Mouse (Mus musculus) midbrain, embryonic 16.5 days (tissue): ENCODE data around the gene Gm10153. TPM values are rescaled to one million over a fixed set of nuclear protein-coding genes. Genes with fewer than 3 reads are reported as not detected.
"Not testable (repeated sequence)": the region's sequence is repeated elsewhere in the genome, so short reads cannot be mapped to it uniquely, and the experiment has no call there.

Experiments
- ATAC-seq: fragments of 200-750 bp; cut with Nextera tagmentation; 2 replicates; pipeline ENCODE4 v1.8.0; 2017; ENCODE audit warnings: moderate TSS enrichment
- H3K27ac ChIP-seq: fragments of 300-500 bp; sonication (generic); 2 replicates; pipeline ENCODE4 v1.5.1; 2014; ENCODE audit warnings: mild to moderate bottlenecking, low read length, mixed read lengths
- H3K27me3 ChIP-seq: fragments of 300-500 bp; sonication (generic); 2 replicates; pipeline ENCODE4 v1.6.1; 2014; ENCODE audit warnings: low read depth, low read length, mixed read lengths; ENCODE audit not compliant: control insufficient read depth, insufficient read depth
- H3K36me3 ChIP-seq: fragments of 300-500 bp; sonication (generic); 2 replicates; pipeline ENCODE4 v1.6.1; 2014; ENCODE audit warnings: mild to moderate bottlenecking, low read length, moderate library complexity, mixed read lengths; ENCODE audit not compliant: control insufficient read depth, insufficient read depth
- H3K4me1 ChIP-seq: fragments of 300-500 bp; sonication (generic); 2 replicates; pipeline ENCODE4 v1.6.1; 2014; ENCODE audit warnings: mild to moderate bottlenecking, low read length, mixed read lengths; ENCODE audit not compliant: control insufficient read depth, insufficient read depth
- H3K4me2 ChIP-seq: fragments of 300-500 bp; sonication (generic); 2 replicates; pipeline ENCODE4 v1.6.1; 2014; ENCODE audit warnings: mild to moderate bottlenecking, low read length, mixed read lengths
- H3K4me3 ChIP-seq: fragments of 300-500 bp; sonication (generic); 2 replicates; pipeline ENCODE4 v1.5.1; 2014; ENCODE audit warnings: low read depth, mild to moderate bottlenecking, low read length, moderate library complexity, mixed read lengths
- H3K9ac ChIP-seq: fragments of 300-500 bp; sonication (generic); 2 replicates; pipeline ENCODE4 v1.6.1; 2014; ENCODE audit warnings: low read depth, low read length, mixed read lengths
- H3K9me3 ChIP-seq: fragments of 300-500 bp; sonication (generic); replicated peaks from 2 replicates; pipeline ENCODE4 v1.6.1; 2014; ENCODE audit warnings: mild to moderate bottlenecking, low read length, mixed read lengths; ENCODE audit not compliant: control insufficient read depth, poor library complexity, severe bottlenecking
- WGBS: fragments of 180-500 bp; shearing (Covaris S2); extraction: QIAGEN DNeasy Blood & Tissue Kit; methylation state at CpG from one replicate; pipeline ENCODE4 v1.1.7; 2014; 5-methylcytosine and 5-hydroxymethylcytosine counted together
- polyA plus RNA-seq: library from polyadenylated mRNA; unstranded; fragments of >200 nt; fragmentation: Nextera tagmentation; extraction: Ambion mirVana; gene quantifications from 2 replicates; pipeline ENCODE4 v1.2.1, GENCODE M21; 2015

Gm10153 gene
- polyA plus RNA-seq, 1 experiment from 2014 or later, result not detected

DNA sequence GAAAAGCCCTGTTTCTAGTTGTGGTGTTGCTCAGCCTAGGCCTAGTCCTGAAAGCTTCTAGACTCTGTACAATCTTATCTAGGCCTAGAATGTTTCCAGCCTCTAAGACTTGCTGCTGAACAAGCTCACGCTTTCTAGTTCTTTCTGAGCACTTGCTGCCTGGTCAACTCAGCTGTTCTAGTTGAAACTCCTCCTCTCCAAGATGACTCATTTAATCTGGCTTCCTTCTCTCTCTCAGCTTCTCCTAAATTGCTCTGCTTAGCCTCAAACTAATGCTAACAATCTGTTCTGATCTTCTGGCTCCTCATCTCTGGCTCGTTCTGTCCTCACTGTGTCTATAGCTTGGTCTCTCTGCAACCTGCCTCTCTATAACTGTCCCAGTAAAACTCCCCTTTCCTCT lies 8.6 kb upstream of the Gm10153 start:
- 80% methylated on average over 2 of the region's 2 CpGs for WGBS
- ATAC-seq, result no peak
- no peaks in the 10 kb centered on the region for H3K36me3 ChIP-seq

DNA sequence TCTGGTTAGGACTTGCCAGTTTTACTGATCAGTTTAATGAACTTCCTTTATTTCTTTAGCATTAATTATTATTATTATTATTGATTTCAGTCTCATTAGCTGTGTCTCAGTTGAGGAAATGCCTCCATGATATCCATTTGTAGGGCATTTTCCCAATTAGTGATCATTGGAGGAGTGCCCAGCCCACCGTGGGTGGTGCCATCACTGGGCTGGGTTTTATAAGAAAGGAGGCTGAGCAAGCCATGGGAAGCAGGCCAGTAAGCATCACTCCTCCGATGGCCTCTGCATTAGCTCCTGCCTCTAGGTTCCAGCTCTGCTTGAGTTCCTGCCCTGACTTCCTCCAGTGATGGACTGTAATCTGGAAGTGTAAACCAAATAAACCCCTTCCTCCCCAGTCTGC lies 2.0 kb downstream of the Gm10153 start:
- H3K9ac ChIP-seq, result no peak overlapping the region
- no peaks in the 10 kb centered on the region for H3K9me3 ChIP-seq
- no peaks in the 10 kb centered on the region for H3K4me1 ChIP-seq
- WGBS, result 62% methylated on average over 2 of the region's 2 CpGs
- H3K4me3 ChIP-seq, result no peak overlapping the region
- H3K27ac ChIP-seq, result no peak overlapping the region
- H3K36me3 ChIP-seq, result no peaks in the 10 kb centered on the region
- no peak for ATAC-seq
- no peak overlapping the region for H3K4me2 ChIP-seq
- no peaks in the 10 kb centered on the region for H3K27me3 ChIP-seq

More for the DNA sequence above, 8.6 kb upstream of the Gm10153 start:
- H3K4me1 ChIP-seq, result no peaks in the 10 kb centered on the region
- no peaks in the 10 kb centered on the region for H3K27me3 ChIP-seq
- H3K9ac ChIP-seq, result no peak overlapping the region
- no peaks in the 10 kb centered on the region for H3K9me3 ChIP-seq
- no peak overlapping the region for H3K27ac ChIP-seq
- no peak overlapping the region for H3K4me3 ChIP-seq
- H3K4me2 ChIP-seq, result no peak overlapping the region

GRCm38 (mm10) chr7:142181021-142181420 lies 9.2 kb downstream of the Gm10153 start:
- ATAC-seq, result no peak
- Histone ChIP-seq H3K36me3 (no peaks in the 10 kb centered on the region), H3K27me3 (no peaks in the 10 kb centered on the region), H3K9ac (no peak overlapping the region), H3K4me3 (no peak overlapping the region), H3K4me2 (no peak overlapping the region), H3K4me1 (no peaks in the 10 kb centered on the region), H3K27ac (no peak overlapping the region), H3K9me3 (no peaks in the 10 kb centered on the region)
- WGBS, result 50% methylated on average over 1 of the region's 1 CpGs

GRCm38 (mm10) chr7:142178685-142179084 lies 11.5 kb downstream of the Gm10153 start:
- Histone ChIP-seq H3K4me2 (no peak overlapping the region), H3K36me3 (no peaks in the 10 kb centered on the region), H3K9me3 (no peaks in the 10 kb centered on the region), H3K27ac (no peak overlapping the region), H3K4me1 (no peaks in the 10 kb centered on the region), H3K9ac (no peak overlapping the region), H3K4me3 (no peak overlapping the region), H3K27me3 (no peaks in the 10 kb centered on the region)
- WGBS, result 83% methylated on average over 1 of the region's 1 CpGs
- no peak for ATAC-seq

DNA sequence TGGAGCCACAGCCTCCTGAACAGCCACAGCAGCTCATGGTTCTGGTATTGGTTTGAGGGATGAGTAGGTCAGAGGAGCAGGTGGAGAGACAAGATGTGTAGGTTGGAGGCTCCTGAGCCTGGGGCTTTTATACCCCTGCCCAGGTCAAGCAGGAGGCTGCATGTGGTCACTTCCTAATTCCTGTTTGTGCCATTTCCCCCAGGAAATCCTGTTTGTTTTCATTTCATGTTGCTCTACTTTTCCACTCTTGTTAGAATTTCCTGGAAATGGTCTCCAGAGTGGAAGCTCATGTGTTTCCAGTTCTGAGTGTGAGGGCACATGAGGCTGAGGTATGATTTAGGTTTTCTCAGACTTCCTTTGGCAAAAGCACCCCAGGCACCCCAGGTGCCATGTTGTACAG lies 14.3 kb downstream of the Gm10153 start, which contains the start of gene Krtap5-2:
Gene Krtap5-2, minus strand, starts transcription at position 101 of the 400 bp plus-strand sequence.
- not testable (repeated sequence) for ATAC-seq, H3K27me3 ChIP-seq, H3K9ac ChIP-seq, H3K36me3 ChIP-seq, H3K4me3 ChIP-seq, H3K4me2 ChIP-seq, H3K9me3 ChIP-seq, H3K4me1 ChIP-seq, H3K27ac ChIP-seq

GRCm38 (mm10) chr7:142169836-142170235 lies 20.4 kb downstream of the Gm10153 start:
- 49% methylated on average over 3 of the region's 3 CpGs for WGBS
- ATAC-seq, result no peak
- H3K4me1 ChIP-seq, result no peaks in the 10 kb centered on the region

GRCm38 (mm10) chr7:142165639-142166038 lies 24.6 kb downstream of the Gm10153 start, which contains the start of gene Gm4553:
Gene Gm4553, minus strand, starts transcription at chr7:142165739.
- H3K9me3 ChIP-seq, H3K9ac ChIP-seq, H3K4me1 ChIP-seq, H3K4me3 ChIP-seq, H3K27ac ChIP-seq, ATAC-seq, H3K27me3 ChIP-seq, H3K36me3 ChIP-seq, H3K4me2 ChIP-seq: not testable (repeated sequence)

More at GRCm38 (mm10) chr7:142169836-142170235, 20.4 kb downstream of the Gm10153 start:
- Histone ChIP-seq H3K27me3 (no peaks in the 10 kb centered on the region), H3K4me3 (no peak overlapping the region), H3K27ac (no peak overlapping the region), H3K9me3 (no peaks in the 10 kb centered on the region), H3K9ac (no peak overlapping the region), H3K36me3 (no peaks in the 10 kb centered on the region), H3K4me2 (no peak overlapping the region)

DNA sequence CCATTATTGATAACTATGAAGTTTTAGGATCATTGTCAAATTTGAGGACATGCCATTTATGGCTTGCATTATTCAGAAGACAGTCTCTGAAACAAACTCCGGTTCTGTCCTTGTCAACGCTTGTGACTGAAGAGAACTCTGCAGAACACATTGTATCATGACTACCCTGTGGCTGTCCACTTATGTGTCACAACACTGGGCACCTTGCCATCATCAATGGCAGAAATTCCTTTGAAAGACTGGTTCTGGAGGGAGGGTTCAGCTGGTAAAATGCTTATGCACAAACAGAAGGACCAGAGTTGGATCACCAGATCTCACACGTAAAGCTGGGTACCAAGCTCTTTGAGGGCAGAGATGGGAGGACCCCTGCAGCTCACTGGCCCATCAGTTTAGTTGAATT lies 30.8 kb downstream of the Gm10153 start:
- H3K27me3 ChIP-seq, result no peaks in the 10 kb centered on the region
- no peak overlapping the region for H3K9ac ChIP-seq
- no peak overlapping the region for H3K27ac ChIP-seq
- 98% methylated on average over 3 of the region's 3 CpGs for WGBS
- no peak overlapping the region for H3K4me3 ChIP-seq
- H3K4me2 ChIP-seq, result no peak overlapping the region
- ATAC-seq, result no peak
- H3K36me3 ChIP-seq, result no peaks in the 10 kb centered on the region
- no peaks in the 10 kb centered on the region for H3K4me1 ChIP-seq
- H3K9me3 ChIP-seq, result no peaks in the 10 kb centered on the region

GRCm38 (mm10) chr7:142157013-142157412 lies 33.2 kb downstream of the Gm10153 start, which contains the start of gene Gm29735:
Gene Gm29735, minus strand, starts transcription at chr7:142157113.
- not testable (repeated sequence) for H3K9ac ChIP-seq, H3K4me2 ChIP-seq, H3K9me3 ChIP-seq, ATAC-seq, H3K4me3 ChIP-seq, H3K27me3 ChIP-seq, H3K27ac ChIP-seq, H3K4me1 ChIP-seq, H3K36me3 ChIP-seq
- WGBS, result 57% methylated on average over 2 of the region's 2 CpGs
